8 mouse cellular contexts compared by ENCODE assay signal in genomic region chr6:126551862-126552395, GRCm38 (mm10). TPM values are rescaled to one million over a fixed set of nuclear protein-coding genes. Genes with fewer than 3 reads are reported as not detected.
A peak's percentile ranks its signal among the peaks of the same experiment; 100 is the strongest.
DNase-seq lines count a peak whose midpoint lies in the region; ATAC-seq and TF ChIP-seq lines count a peak whose summit lies in the region.

No protein-coding gene starts in this region.

- no peak overlapping the region for H3K4me3 ChIP-seq in cortical plate, adult 2 months (ENCODE audit: insufficient read depth, low read length)
- no peak overlapping the region for H3K4me3 ChIP-seq in hindbrain, embryonic 15.5 days
- no peak overlapping the region for H3K4me3 ChIP-seq in olfactory bulb, adult 2 months (ENCODE audit: insufficient read depth, low read depth, low read length)

- no peaks in the 10 kb centered on the region for H3K9me3 ChIP-seq in hindbrain, embryonic 15.5 days

- TF ChIP-seq CTCF in cortical plate, adult 2 months (IDR thresholded peaks at IDR 0.05; ENCODE audit: extremely low read depth, insufficient read depth, low read length) = peak; percentile 97
- TF ChIP-seq CTCF in olfactory bulb, adult 2 months (IDR thresholded peaks at IDR 0.05; ENCODE audit: insufficient read depth, low read depth, low read length) = peak; percentile 72

- H3K27me3 ChIP-seq in hindbrain, embryonic 15.5 days = no peaks in the 10 kb centered on the region

- H3K36me3 ChIP-seq in hindbrain, embryonic 15.5 days = no peaks in the 10 kb centered on the region

- 24% methylated on average over 9 of the region's 9 CpGs for WGBS in hindbrain, embryonic 15.5 days
- 22% methylated on average over 9 of the region's 9 CpGs for WGBS in olfactory bulb, adult 2 months

- H3K27ac ChIP-seq in cortical plate, adult 2 months (ENCODE audit: insufficient read depth, low read length) = no peak overlapping the region
- H3K27ac ChIP-seq in hindbrain, embryonic 15.5 days (replicated peaks) = no peak overlapping the region
- no peak overlapping the region for H3K27ac ChIP-seq in olfactory bulb, adult 2 months (ENCODE audit: insufficient read depth, low read depth, low read length)

- TF ChIP-seq POLR2A in cortical plate, adult 2 months (IDR thresholded peaks at IDR 0.05; ENCODE audit: extremely low read depth, insufficient read depth, low read length) = no peak
- TF ChIP-seq POLR2A in olfactory bulb, adult 2 months (IDR thresholded peaks at IDR 0.05; ENCODE audit: insufficient read depth, low read depth, low read length) = no peak

- peak; percentile 30 for DNase-seq in left cerebral cortex, postnatal 4 days
- no peak for DNase-seq in left cerebral cortex, postnatal 10 days (ENCODE audit: extremely low spot score in 1 of 2, low spot score in 2 of 2)
- peak; percentile 74 for DNase-seq in ZHBTc4 (ENCODE audit: low read depth, low spot score)
- DNase-seq in lung, adult 18-20 months = peak; percentile 5 to 15
- no peak for DNase-seq in urinary bladder, postnatal 10 days (ENCODE audit: low spot score)

- H3K4me2 ChIP-seq in hindbrain, embryonic 15.5 days = no peak overlapping the region

- no peak overlapping the region for H3K9ac ChIP-seq in hindbrain, embryonic 15.5 days

- 0 out of 2 replicates have a peak, but pooled peaks cover 3% of the 10 kb centered on the region for H3K4me1 ChIP-seq in cortical plate, adult 2 months (ENCODE audit: control insufficient read depth, insufficient read depth, low read length)
- no peaks in the 10 kb centered on the region for H3K4me1 ChIP-seq in hindbrain, embryonic 15.5 days (replicated peaks)
- peaks cover 11% of the 10 kb centered on the region for H3K4me1 ChIP-seq in olfactory bulb, adult 2 months (ENCODE audit: control insufficient read depth, insufficient read depth, low read length)

- ATAC-seq in hindbrain, embryonic 15.5 days (ENCODE audit: low FRiP score, low read depth) = peak; percentile 65

- intact Hi-C loops in left cerebral cortex, postnatal 4 days (cut with DNase I) = loop anchor here (2.0 to 10.0 kb wide), 2 partner anchors 51 to 397 kb away; no protein-coding TSS in a partner anchor
- intact Hi-C loops in left cerebral cortex, postnatal 10 days (cut with DNase I) = loop anchor here (2.0 to 10.0 kb wide), 2 partner anchors 51 to 397 kb away; no protein-coding TSS in a partner anchor

RNA-seq across cellular contexts. Expression of gene Kcna5, which starts 16.7 kb away (rescaled TPM):
- 1 to 10 TPM; 1.3 to 1.9 TPM for total RNA-seq in left cerebral cortex, postnatal 4 days (2021)
- 1 to 10 TPM; 2.9 to 4.3 TPM for total RNA-seq in left cerebral cortex, postnatal 10 days (2021)
- polyA plus RNA-seq in cortical plate, adult 2 months (2012; rRNA removed) = 0.93 and 1.9 TPM in 2 replicates
- polyA plus RNA-seq in hindbrain, embryonic 15.5 days (2015; fragmentation: Nextera tagmentation; extraction: Ambion mirVana) = 2.9 and 3.2 TPM in 2 replicates
- not detected in 2 replicates for polyA plus RNA-seq in olfactory bulb, adult 2 months (2012; ENCODE audit: insufficient read depth, insufficient read length, low replicate concordance, missing spikeins)

Comparison
In these comparisons a context has a peak if more than half of its experiments do, and no peak if none do; other contexts are left out.
1. DNase-seq: peak in left cerebral cortex, postnatal 4 days (single experiment), ZHBTc4 (single experiment) and lung, adult 18-20 months (2 of 2); none in left cerebral cortex, postnatal 10 days (0 of 2) and urinary bladder, postnatal 10 days (single experiment).